Mouse (Mus musculus) heart, adult 2 months (tissue): ENCODE measurements around the gene Ddx42. TPM values are rescaled to one million over a fixed set of nuclear protein-coding genes. Genes with fewer than 3 reads are reported as not detected.
"Not testable (repeated sequence)": the region's sequence is repeated elsewhere in the genome, so short reads cannot be mapped to it uniquely, and the experiment has no call there.

Source experiments
- DNase-seq, 2 experiments: peaks; one replicate each; pipeline ENCODE4 v3.0.0; 2021
- H3K27ac ChIP-seq: fragments of 200-600 bp; 2 replicates; pipeline ENCODE4 v1.8.1; 2022
- H3K27me3 ChIP-seq: fragments of 200-500 bp; 2 replicates; pipeline ENCODE4 v1.6.1; 2012; ENCODE audit warnings: mild to moderate bottlenecking, low read length, inconsistent platforms, mixed read lengths; ENCODE audit not compliant: control insufficient read depth, insufficient read depth
- H3K36me3 ChIP-seq: fragments of 200-500 bp; 2 replicates; pipeline ENCODE4 v1.6.1; 2012; ENCODE audit warnings: low read length, inconsistent platforms; ENCODE audit not compliant: control insufficient read depth, insufficient read depth
- H3K4me1 ChIP-seq: fragments of 200-500 bp; 2 replicates; pipeline ENCODE4 v1.6.1; 2011; ENCODE audit warnings: low read length; ENCODE audit not compliant: control insufficient read depth, insufficient read depth
- H3K4me3 ChIP-seq: fragments of 200-600 bp; 2 replicates; pipeline ENCODE4 v1.8.1; 2022
- H3K79me2 ChIP-seq: fragments of 200-500 bp; replicated peaks from 2 replicates; pipeline ENCODE4 v1.6.1; 2012; ENCODE audit warnings: mild to moderate bottlenecking, inconsistent platforms, low read length, moderate library complexity, mixed read lengths; ENCODE audit not compliant: control insufficient read depth, insufficient read depth
- H3K9ac ChIP-seq: fragments of 200-500 bp; 2 replicates; pipeline ENCODE4 v1.6.1; 2012; ENCODE audit warnings: low read depth, mild to moderate bottlenecking, control low read depth, inconsistent platforms, low read length, mixed read lengths
- CTCF ChIP-seq: fragments of 200-600 bp; IDR thresholded peaks from 2 replicates; pipeline ENCODE4 v1.8.1; 2022; ENCODE audit warnings: antibody characterized with exemption, mild to moderate bottlenecking, moderate library complexity
- EP300 ChIP-seq: fragments of 200-500 bp; IDR thresholded peaks from 2 replicates; pipeline ENCODE4 v1.6.1; 2011; ENCODE audit warnings: low read depth, low read length, control low read depth; ENCODE audit not compliant: insufficient read depth
- POLR2A ChIP-seq: fragments of 200-500 bp; IDR thresholded peaks from 2 replicates; pipeline ENCODE4 v1.6.1; 2011; ENCODE audit warnings: mild to moderate bottlenecking, low read depth, low read length, control low read depth; ENCODE audit not compliant: insufficient read depth
- WGBS: fragments of 180-500 bp; shearing (Covaris S2); methylation state at CpG from one replicate; pipeline ENCODE4 v1.1.7; 2018; 5-methylcytosine and 5-hydroxymethylcytosine counted together
- intact Hi-C: fragments of 180-260 bp; cut with DNase I; formaldehyde crosslinking; loops from one replicate; pipeline ENCODE4 v1.15.1; 2025
- polyA plus RNA-seq: library from polyadenylated mRNA; depleted of rRNA; stranded (reverse); fragments of >200 nt; gene quantifications from 2 replicates; pipeline ENCODE4 v1.2.3, GENCODE M21; 2012
- total RNA-seq, 2 experiments: library from RNA; stranded (reverse); gene quantifications; 2 replicates each; pipeline ENCODE4 v1.2.3; 2021

Gene Ddx42
- total and polyA plus RNA-seq, 3 experiments: 6.0 to 27.5 (median 23.5) TPM

DNA sequence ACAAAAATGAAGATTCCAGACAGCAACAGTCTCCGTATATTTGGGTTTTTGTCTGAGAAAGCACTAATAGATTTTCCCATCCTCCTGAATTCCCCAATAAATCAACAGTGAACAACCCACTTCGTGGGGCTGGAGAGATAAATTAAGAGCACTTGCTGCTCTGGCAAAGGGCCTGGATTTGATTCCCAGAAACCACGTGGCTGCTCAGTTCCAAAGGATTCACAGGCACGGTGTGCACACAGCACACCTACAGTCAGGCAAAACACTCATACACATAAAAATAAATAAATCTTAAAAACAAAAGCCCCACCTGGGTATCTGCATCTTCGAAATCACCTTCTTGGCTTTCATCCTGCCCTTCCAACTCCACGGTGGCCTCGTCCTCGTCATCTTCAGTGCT is 4.0 kb upstream of the Ddx42 start:
- Histone ChIP-seq H3K4me3 (no peak overlapping the region), H3K27ac (no peak overlapping the region; the same call in 1 of the 2 replicates), H3K27me3 (no peaks in the 10 kb centered on the region), H3K36me3 (peaks cover 14% of the 10 kb centered on the region), H3K4me1 (peaks cover 6% of the 10 kb centered on the region), H3K79me2 (peaks cover 3% of the 10 kb centered on the region), H3K9ac (no peak overlapping the region)
- no peak for TF ChIP-seq CTCF
- TF ChIP-seq POLR2A: no peak
- no peak for TF ChIP-seq EP300
- intact Hi-C loops: no loop called here
- peak in 1 of 2 experiments; percentile 41 for DNase-seq
- WGBS: 61% methylated on average over 8 of the region's 8 CpGs

DNA sequence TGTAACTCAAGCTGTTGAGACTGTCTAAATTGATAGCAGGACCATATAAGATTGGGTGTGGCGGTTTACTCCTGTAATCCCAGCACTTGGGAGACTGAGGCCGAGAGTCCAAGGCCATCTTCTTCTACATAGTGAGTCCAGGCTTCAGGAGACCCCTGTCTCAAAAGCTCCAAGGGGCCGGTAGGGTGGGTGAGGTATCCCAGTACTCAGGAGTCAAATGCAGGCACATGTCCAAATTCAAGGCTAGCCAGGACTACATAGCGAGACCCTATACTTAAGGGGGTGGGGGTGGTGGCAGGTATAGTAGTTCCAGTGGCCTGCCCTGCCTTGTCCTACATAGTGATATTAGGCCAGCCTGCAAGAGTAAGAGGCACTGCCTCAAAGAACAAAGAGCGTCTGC is 1.9 kb upstream of the Ddx42 start:
- no peak overlapping the region for H3K27ac ChIP-seq
- H3K79me2 ChIP-seq: peaks cover 3% of the 10 kb centered on the region
- no peak overlapping the region for H3K9ac ChIP-seq
- peak overlapping the region; percentile 69; the same call in 1 of the 2 replicates for H3K4me3 ChIP-seq
- 81% methylated on average over 5 of the region's 5 CpGs for WGBS
- intact Hi-C loops: no loop called here
- no peaks in the 10 kb centered on the region for H3K27me3 ChIP-seq
- no peak for DNase-seq
- H3K36me3 ChIP-seq: peaks cover 14% of the 10 kb centered on the region
- TF ChIP-seq POLR2A (no peak), CTCF (no peak), EP300 (no peak)
- H3K4me1 ChIP-seq: peaks cover 7% of the 10 kb centered on the region

DNA sequence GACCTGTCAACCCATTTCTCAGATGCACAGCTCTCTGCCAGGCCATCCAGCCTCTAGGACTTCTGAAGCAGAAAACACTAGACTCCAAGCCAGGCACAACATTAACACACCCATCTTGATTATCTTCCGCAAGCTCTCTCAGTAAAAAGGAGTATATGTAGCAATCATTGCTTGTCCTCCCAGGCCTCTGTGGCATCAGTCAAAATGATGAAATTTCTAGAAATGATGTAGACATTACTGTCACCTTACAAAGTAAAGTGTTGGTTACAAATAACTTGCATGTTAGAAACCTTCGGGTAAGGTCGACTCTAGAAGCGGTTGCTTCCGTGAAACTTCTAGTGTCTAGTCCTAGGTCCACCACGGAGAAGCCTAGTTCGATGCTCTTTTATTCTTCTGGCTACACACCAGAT is 1.3 kb upstream of the Ddx42 start:
- Histone ChIP-seq H3K9ac (peak overlapping the region; percentile 90; the same call in 1 of the 2 replicates), H3K36me3 (peaks cover 14% of the 10 kb centered on the region), H3K27ac (peak overlapping the region; percentile 92), H3K4me1 (peaks cover 7% of the 10 kb centered on the region), H3K27me3 (no peaks in the 10 kb centered on the region), H3K4me3 (peak overlapping the region; percentile 69), H3K79me2 (peaks cover 3% of the 10 kb centered on the region)
- no peak for TF ChIP-seq CTCF
- no peak for TF ChIP-seq POLR2A
- TF ChIP-seq EP300: no peak
- no peak for DNase-seq
- intact Hi-C loops: no loop called here
- 8% methylated on average over 7 of the region's 7 CpGs for WGBS

DNA sequence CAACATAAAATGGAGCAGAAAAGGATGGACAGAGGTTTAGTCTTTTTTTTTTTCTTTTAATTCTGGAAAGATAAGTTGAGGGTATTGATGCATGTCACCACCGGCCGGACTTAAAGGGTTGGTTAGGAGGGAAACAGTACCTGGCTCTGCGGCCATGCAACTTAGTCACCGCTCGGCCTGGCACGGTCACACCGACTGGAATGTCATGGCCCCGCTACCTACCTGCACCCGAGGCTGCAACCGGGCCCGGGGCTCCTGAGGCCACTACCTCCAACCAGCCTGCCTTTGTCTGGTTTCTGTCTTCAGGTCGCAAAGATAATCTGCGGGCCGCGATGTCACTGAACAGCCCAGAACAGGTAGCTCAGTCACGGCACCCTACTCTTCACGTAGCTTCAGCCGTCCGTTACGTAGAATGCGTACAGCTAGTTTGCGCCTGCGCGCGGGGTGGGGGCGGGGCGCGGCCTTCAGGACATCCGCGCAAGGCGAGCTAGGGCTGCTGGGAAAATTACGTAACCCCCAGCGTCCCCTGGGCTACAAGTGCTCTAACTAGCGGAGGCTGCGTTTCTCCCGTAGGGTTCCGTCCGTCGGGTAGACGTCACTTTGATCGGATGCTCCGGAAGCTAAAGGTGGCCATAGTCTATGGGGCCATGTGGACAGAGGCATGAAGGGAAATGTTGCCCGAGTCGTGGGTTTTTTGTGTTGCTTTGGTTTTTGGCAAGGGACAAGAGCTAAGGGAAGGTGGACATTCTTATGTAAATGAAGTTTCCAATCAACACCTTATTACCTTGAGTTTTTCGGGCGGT is 598 bp upstream of the Ddx42 start, which contains the start of gene Ccdc47:
TSS of gene Ccdc47 (minus strand) at position 418 of the 803 bp plus-strand sequence.
- Histone ChIP-seq H3K4me1 (peaks cover 7% of the 10 kb centered on the region), H3K27me3 (no peaks in the 10 kb centered on the region), H3K4me3 (peak within 1 kb of the TSS; percentile 69), H3K36me3 (peaks cover 14% of the 10 kb centered on the region; the same call in 1 of the 2 replicates), H3K27ac (peak within 1 kb of the TSS; percentile 92), H3K79me2 (peaks cover 4% of the 10 kb centered on the region), H3K9ac (peak within 1 kb of the TSS; percentile 91)
- intact Hi-C loops: loop anchor here (1.0 to 2.0 kb wide), 2 partner anchors 23 to 57 kb away; partner anchors contain the start of gene Smarcd2
- peak; percentile 77 for TF ChIP-seq EP300
- peak; percentile 89 for TF ChIP-seq POLR2A
- TF ChIP-seq CTCF: no peak
- DNase-seq: peak; percentile 91 to 97
- under 1% methylated on average over 46 of the region's 46 CpGs for WGBS

DNA sequence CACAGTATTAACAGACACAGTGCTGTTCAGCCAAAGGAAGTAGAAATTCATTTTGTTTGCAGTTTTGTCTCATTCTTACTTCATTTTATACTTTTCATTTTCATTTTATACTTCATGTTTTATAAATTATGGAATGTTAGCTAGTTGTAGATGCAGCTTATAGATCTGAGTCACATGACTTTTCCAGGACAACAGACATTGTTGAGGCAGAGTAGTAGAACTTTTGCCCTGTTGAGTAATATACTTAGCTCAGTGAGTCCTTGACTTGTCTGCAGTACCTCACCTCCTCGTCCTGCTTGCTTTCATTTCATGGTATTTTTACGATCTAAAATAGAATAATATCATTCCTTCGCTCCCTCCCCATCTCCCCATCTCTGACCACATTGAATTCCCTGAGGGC is 3.9 kb downstream of the Ddx42 start:
- H3K4me1 ChIP-seq: peaks cover 1% of the 10 kb centered on the region; the same call in 1 of the 2 replicates
- WGBS: 74% methylated on average over 3 of the region's 3 CpGs
- no peak overlapping the region for H3K9ac ChIP-seq
- no peak for DNase-seq
- TF ChIP-seq POLR2A (no peak), CTCF (no peak), EP300 (no peak)
- H3K27me3 ChIP-seq: no peaks in the 10 kb centered on the region
- H3K27ac ChIP-seq: no peak overlapping the region
- H3K4me3 ChIP-seq: no peak overlapping the region
- intact Hi-C loops: no loop called here
- H3K36me3 ChIP-seq: peaks cover 3% of the 10 kb centered on the region
- H3K79me2 ChIP-seq: peaks cover 3% of the 10 kb centered on the region

DNA sequence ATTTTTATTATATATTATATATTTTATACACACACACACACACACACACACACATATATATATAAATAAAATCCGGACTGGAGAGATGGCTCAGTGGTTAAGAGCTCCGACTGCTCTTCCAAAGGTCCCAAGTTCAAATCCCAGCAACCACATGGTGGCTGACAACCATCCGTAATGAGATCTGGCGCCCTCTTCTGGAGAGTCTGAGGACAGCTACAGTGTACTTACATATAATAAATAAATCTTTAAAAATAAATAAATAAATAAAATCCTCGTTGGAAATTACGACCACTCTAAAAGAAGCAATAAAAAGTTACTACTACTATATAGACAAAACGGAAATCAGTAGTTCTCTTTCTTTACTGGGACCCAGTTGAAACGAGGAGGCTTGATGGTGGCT is 17.3 kb downstream of the Ddx42 start:
- H3K27ac ChIP-seq, H3K9ac ChIP-seq, DNase-seq, H3K79me2 ChIP-seq, H3K4me3 ChIP-seq, H3K36me3 ChIP-seq, H3K4me1 ChIP-seq, H3K27me3 ChIP-seq, intact Hi-C loops: not testable (repeated sequence)
- peak; percentile 60 for TF ChIP-seq CTCF
- 85% methylated on average over 8 of the region's 8 CpGs for WGBS
